Mouse (Mus musculus): ENCODE data around the gene Scnn1b. TPM values are rescaled to one million over a fixed set of nuclear protein-coding genes. Genes with fewer than 3 reads are reported as not detected.

Scnn1b gene
- polyA plus RNA-seq, 1 experiment from 2014 or later = 0.26 TPM

DNA sequence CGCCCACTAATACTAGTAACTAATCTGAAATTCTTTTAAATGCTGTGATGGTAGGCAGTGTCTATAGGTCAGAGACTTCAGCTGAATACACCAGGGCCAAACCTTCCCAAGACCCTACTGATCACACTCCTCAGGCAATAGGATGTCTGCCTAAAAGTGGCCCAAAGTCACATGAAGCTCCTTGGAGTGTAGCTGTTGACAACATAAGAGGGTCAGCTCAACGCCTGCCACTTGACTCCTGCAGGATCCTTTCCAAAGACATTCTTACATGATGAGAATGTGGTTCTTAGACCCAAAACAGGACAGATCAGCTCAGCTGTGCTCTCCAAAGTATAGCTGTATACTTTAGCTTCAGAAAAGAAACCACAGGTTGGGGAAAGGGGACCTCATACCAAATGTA, 77.5 kb downstream of the Scnn1b start:
- Histone ChIP-seq H3K4me2 (no peak overlapping the region), H3K9me3 (replicated peaks) (no peaks in the 10 kb centered on the region), H3K4me1 (0 out of 2 replicates have a peak, but pooled peaks cover under 1% of the 10 kb centered on the region), H3K27me3 (replicated peaks) (no peaks in the 10 kb centered on the region), H3K4me3 (replicated peaks) (no peak overlapping the region), H3K9ac (replicated peaks) (no peak overlapping the region), H3K27ac (replicated peaks) (no peak overlapping the region), H3K36me3 (peaks cover 16% of the 10 kb centered on the region; the same call in 1 of the 2 replicates)
- WGBS = 97% methylated on average over 2 of the region's 2 CpGs
- no peak for ATAC-seq (ENCODE audit: low FRiP score)

DNA sequence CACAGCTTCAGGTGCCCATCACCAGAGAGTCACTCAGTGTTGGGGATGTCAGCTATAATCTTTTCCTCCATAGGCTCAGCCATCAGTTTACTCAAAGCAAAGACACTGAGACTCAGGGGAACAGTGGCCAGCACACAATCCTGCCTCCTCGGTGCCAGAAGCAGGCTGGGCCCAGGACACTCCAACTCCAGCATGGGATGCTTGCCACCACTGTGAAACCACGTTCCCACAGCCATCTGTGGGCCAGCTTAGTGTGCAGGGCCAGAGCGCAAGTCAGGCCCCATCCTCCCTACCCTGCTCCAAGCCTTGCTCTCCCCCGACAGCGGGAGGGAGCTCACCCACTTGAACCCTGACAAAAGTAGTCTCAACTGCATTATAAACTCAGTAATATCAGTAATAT, 81.4 kb downstream of the Scnn1b start:
- Histone ChIP-seq H3K9ac (replicated peaks) (no peak overlapping the region), H3K36me3 (peaks cover 25% of the 10 kb centered on the region), H3K9me3 (replicated peaks) (no peaks in the 10 kb centered on the region), H3K27ac (replicated peaks) (no peak overlapping the region), H3K27me3 (replicated peaks) (no peaks in the 10 kb centered on the region), H3K4me3 (replicated peaks) (no peak overlapping the region), H3K4me2 (no peak overlapping the region), H3K4me1 (no peaks in the 10 kb centered on the region)
- 91% methylated on average over 5 of the region's 5 CpGs for WGBS
- no peak for ATAC-seq (ENCODE audit: low FRiP score)

DNA sequence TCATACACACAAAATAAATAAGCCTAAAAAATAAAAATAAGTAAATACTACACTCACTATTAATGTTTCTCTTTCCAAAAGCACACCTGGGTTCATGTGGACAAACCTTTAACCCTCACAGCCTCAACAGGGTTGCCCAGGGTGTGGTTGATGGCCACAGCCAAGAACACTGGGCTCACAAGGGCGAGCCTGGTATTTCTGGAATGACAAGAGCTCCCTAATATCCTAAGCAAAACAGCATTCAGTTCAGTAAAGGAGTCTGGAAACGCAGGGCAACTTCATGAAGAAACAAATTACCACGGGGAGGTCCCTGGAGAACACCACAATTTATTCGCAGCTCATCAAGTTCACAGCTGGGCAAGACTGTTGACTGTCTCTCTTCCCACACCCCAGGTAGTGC, 82.7 kb downstream of the Scnn1b start:
- 59% methylated on average over 4 of the region's 4 CpGs for WGBS

DNA sequence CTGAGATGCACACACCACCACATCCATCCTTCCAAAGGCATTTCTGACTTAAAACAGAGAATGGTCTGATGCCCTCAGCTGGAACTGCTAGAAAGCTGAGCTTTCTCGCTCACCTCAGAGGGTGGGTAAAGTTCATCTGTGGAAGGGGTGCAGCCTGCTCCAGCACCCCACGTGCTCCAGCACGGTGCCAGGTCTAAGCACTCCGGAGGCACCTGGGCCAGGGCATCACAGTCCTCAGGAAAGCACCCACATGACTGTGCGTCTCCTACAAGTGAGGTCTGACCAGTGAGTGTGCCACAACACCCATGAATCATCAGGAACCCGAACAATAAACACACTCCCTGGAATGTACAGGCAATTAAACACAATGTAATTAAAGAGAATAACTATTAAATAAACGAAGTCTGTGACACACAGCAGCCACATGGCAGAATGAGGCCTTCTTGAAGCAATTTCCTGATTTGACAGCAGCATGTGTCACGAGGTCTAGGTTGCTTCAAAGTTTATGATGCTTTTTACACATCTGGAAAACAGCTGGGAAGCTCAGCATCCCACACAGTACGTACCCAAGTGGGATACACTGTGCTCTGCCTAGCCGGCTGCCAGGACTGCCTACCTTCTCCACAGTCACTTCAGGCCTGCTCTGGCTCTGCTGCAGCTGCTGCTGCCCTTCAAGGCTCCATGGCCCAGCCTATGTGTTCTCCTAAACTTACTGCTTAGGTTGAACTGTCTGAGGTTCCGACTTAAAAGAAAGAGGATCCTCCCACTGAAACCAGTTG, 90.2 kb downstream of the Scnn1b start:
- no peak for ATAC-seq (ENCODE audit: low FRiP score)
- peaks cover 25% of the 10 kb centered on the region for H3K36me3 ChIP-seq
- 77% methylated on average over 11 of the region's 11 CpGs for WGBS

More for the DNA sequence above, 82.7 kb downstream of the Scnn1b start:
- Histone ChIP-seq H3K27me3 (replicated peaks) (no peaks in the 10 kb centered on the region), H3K9ac (replicated peaks) (no peak overlapping the region), H3K9me3 (replicated peaks) (no peaks in the 10 kb centered on the region), H3K27ac (replicated peaks) (no peak overlapping the region), H3K4me1 (no peaks in the 10 kb centered on the region), H3K4me3 (replicated peaks) (no peak overlapping the region), H3K36me3 (peaks cover 16% of the 10 kb centered on the region), H3K4me2 (no peak overlapping the region)
- ATAC-seq (ENCODE audit: low FRiP score) = no peak

DNA sequence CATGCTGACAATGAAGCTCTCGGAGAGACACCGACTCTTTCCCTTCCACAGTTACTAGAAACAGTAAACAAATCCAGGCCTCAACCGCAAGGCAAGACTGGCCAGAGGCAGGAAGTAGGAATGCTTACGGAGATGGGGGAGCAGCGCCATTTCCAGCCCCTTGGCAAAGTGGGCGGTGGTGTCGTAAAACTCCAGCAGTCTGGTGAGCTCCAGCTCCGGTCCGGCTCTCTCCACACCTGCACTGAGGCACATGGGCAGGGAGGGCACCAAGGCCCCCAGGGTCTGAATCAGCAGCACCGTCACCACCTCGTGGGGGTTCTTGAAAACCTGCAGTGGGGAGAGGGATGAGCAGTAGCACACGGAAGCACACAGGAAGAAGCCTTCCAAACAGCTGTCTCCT, 91.0 kb downstream of the Scnn1b start:
- no peak for ATAC-seq (ENCODE audit: low FRiP score)

More for the DNA sequence above, 90.2 kb downstream of the Scnn1b start:
- H3K27me3 ChIP-seq (replicated peaks) = no peaks in the 10 kb centered on the region
- H3K9ac ChIP-seq (replicated peaks) = no peak overlapping the region
- no peaks in the 10 kb centered on the region for H3K4me1 ChIP-seq
- H3K9me3 ChIP-seq (replicated peaks) = no peaks in the 10 kb centered on the region
- H3K4me3 ChIP-seq (replicated peaks) = no peak overlapping the region
- H3K4me2 ChIP-seq = no peak overlapping the region
- no peak overlapping the region for H3K27ac ChIP-seq (replicated peaks)

GRCm38 (mm10) chr7:121961913-121962570, 97.2 kb downstream of the Scnn1b start:
- no peak overlapping the region for H3K9ac ChIP-seq (replicated peaks)
- H3K4me2 ChIP-seq = no peak overlapping the region
- ATAC-seq (ENCODE audit: low FRiP score) = no peak
- H3K27ac ChIP-seq (replicated peaks) = no peak overlapping the region
- H3K4me3 ChIP-seq (replicated peaks) = no peak overlapping the region
- H3K9me3 ChIP-seq (replicated peaks) = no peaks in the 10 kb centered on the region
- WGBS = 89% methylated on average over 7 of the region's 7 CpGs
- H3K4me1 ChIP-seq = no peaks in the 10 kb centered on the region
- H3K27me3 ChIP-seq (replicated peaks) = no peaks in the 10 kb centered on the region
- H3K36me3 ChIP-seq = peaks cover 19% of the 10 kb centered on the region

More for the DNA sequence above, 91.0 kb downstream of the Scnn1b start:
- Histone ChIP-seq H3K4me1 (no peaks in the 10 kb centered on the region), H3K27ac (replicated peaks) (no peak overlapping the region), H3K27me3 (replicated peaks) (no peaks in the 10 kb centered on the region), H3K36me3 (peaks cover 21% of the 10 kb centered on the region), H3K4me3 (replicated peaks) (no peak overlapping the region), H3K9me3 (replicated peaks) (no peaks in the 10 kb centered on the region), H3K9ac (replicated peaks) (no peak overlapping the region), H3K4me2 (no peak overlapping the region)
- WGBS = 56% methylated on average over 12 of the region's 12 CpGs

GRCm38 (mm10) chr7:121962571-121962959, 97.7 kb downstream of the Scnn1b start:
- no peaks in the 10 kb centered on the region for H3K9me3 ChIP-seq (replicated peaks)
- H3K4me3 ChIP-seq (replicated peaks) = no peak overlapping the region
- H3K27ac ChIP-seq (replicated peaks) = no peak overlapping the region
- ATAC-seq (ENCODE audit: low FRiP score) = no peak
- H3K4me2 ChIP-seq = no peak overlapping the region
- H3K27me3 ChIP-seq (replicated peaks) = no peaks in the 10 kb centered on the region
- 83% methylated on average over 3 of the region's 3 CpGs for WGBS
- no peak overlapping the region for H3K9ac ChIP-seq (replicated peaks)
- peaks cover 19% of the 10 kb centered on the region for H3K36me3 ChIP-seq
- no peaks in the 10 kb centered on the region for H3K4me1 ChIP-seq

- Histone ChIP-seq H3K27ac (replicated peaks) (no peak overlapping the region), H3K4me2 (no peak overlapping the region), H3K4me3 (replicated peaks) (no peak overlapping the region), H3K9me3 (replicated peaks) (no peaks in the 10 kb centered on the region), H3K4me1 (no peaks in the 10 kb centered on the region), H3K9ac (replicated peaks) (no peak overlapping the region), H3K27me3 (replicated peaks) (no peaks in the 10 kb centered on the region), H3K36me3 (peaks cover 21% of the 10 kb centered on the region)
- ATAC-seq (ENCODE audit: low FRiP score) = no peak
- 75% methylated on average over 6 of the region's 6 CpGs for WGBS
Measured at GRCm38 (mm10) chr7:121963883-121964398, 99.1 kb downstream of the Scnn1b start.

DNA sequence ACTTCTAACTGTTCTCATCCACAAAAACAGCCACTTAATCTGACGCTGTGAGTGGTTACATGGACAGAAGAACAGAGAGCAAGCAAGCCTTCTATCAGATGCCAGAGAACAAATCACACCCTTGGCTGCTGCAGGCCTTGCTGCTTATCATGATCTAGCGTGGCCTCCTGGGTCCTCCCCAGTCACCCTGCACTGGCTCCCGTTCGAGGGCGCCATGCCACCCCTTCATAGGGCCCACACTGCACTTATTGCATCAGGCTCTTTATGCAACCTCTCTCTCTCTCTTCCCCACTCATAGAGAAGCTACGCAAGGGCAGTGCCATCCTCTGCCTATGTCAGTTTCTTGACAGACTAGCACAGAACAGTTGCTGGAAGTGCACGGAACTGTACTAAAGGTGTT, 101.3 kb downstream of the Scnn1b start:
- ATAC-seq (ENCODE audit: low FRiP score) = no peak
- peaks cover 28% of the 10 kb centered on the region for H3K36me3 ChIP-seq
- no peaks in the 10 kb centered on the region for H3K9me3 ChIP-seq (replicated peaks)
- H3K4me2 ChIP-seq = no peak overlapping the region
- no peaks in the 10 kb centered on the region for H3K4me1 ChIP-seq
- H3K4me3 ChIP-seq (replicated peaks) = no peak overlapping the region
- no peak overlapping the region for H3K27ac ChIP-seq (replicated peaks)
- no peaks in the 10 kb centered on the region for H3K27me3 ChIP-seq (replicated peaks)
- no peak overlapping the region for H3K9ac ChIP-seq (replicated peaks)
- WGBS = 90% methylated on average over 7 of the region's 7 CpGs

Other genes with a start within 250 kb of the Scnn1b start
- gene Usp31, start 157.8 kb upstream of the Scnn1b start, polyA plus RNA-seq (2015; fragmentation: Nextera tagmentation; extraction: Ambion mirVana) = 2.7 and 2.9 TPM in 2 replicates
- 0.28 TPM in 1 of 2 replicates, not detected in the other for gene Scnn1g, start 130.6 kb upstream of the Scnn1b start, polyA plus RNA-seq (2015; fragmentation: Nextera tagmentation; extraction: Ambion mirVana)
- gene Cog7, start 116.7 kb downstream of the Scnn1b start, polyA plus RNA-seq (2015; fragmentation: Nextera tagmentation; extraction: Ambion mirVana) = 27.6 and 27.8 TPM in 2 replicates
- gene Gga2, start 156.2 kb downstream of the Scnn1b start, polyA plus RNA-seq (2015; fragmentation: Nextera tagmentation; extraction: Ambion mirVana) = 53.1 and 58.6 TPM in 2 replicates
- gene Ubfd1, start 202.1 kb downstream of the Scnn1b start, polyA plus RNA-seq (2015; fragmentation: Nextera tagmentation; extraction: Ambion mirVana) = 71.5 and 73.3 TPM in 2 replicates
- gene Ears2, start 202.2 kb downstream of the Scnn1b start, polyA plus RNA-seq (2015; fragmentation: Nextera tagmentation; extraction: Ambion mirVana) = 9.6 and 11.5 TPM in 2 replicates
- gene Ndufab1, start 236.8 kb downstream of the Scnn1b start, polyA plus RNA-seq (2015; fragmentation: Nextera tagmentation; extraction: Ambion mirVana) = 758 and 808 TPM in 2 replicates

Data from neural tube, embryonic 15.5 days (tissue).